Mouse (Mus musculus) lung, postnatal 0 days (tissue): Measurements from ENCODE around the gene Epn1.
A peak's percentile ranks its signal among the peaks of the same experiment; 100 is the strongest.

Source experiments
- CTCF ChIP-seq: IDR thresholded peaks from 2 replicates; pipeline ENCODE4 v1.5.1; 2016; ENCODE audit warnings: antibody characterized with exemption, mild to moderate bottlenecking
- EP300 ChIP-seq: IDR thresholded peaks from 2 replicates; pipeline ENCODE4 v1.6.1; 2016; ENCODE audit warnings: antibody characterized with exemption, mild to moderate bottlenecking, control low read depth

- TF ChIP-seq CTCF: peak; percentile 66
- no peak for TF ChIP-seq EP300
Observed at GRCm38 (mm10) chr7:5047313-5047712, 32.7 kb upstream of the Epn1 start.
